Mouse (Mus musculus) CD4-positive helper T cell, adult 2 months (primary cell): ENCODE measurements around the gene Slc12a1.

ENCODE experiments used
- DNase-seq: peaks from one replicate; pipeline ENCODE4 v3.0.0-alpha.2; 2012; ENCODE audit warnings: low read depth, missing footprints, low spot score

Slc12a1 gene

DNA sequence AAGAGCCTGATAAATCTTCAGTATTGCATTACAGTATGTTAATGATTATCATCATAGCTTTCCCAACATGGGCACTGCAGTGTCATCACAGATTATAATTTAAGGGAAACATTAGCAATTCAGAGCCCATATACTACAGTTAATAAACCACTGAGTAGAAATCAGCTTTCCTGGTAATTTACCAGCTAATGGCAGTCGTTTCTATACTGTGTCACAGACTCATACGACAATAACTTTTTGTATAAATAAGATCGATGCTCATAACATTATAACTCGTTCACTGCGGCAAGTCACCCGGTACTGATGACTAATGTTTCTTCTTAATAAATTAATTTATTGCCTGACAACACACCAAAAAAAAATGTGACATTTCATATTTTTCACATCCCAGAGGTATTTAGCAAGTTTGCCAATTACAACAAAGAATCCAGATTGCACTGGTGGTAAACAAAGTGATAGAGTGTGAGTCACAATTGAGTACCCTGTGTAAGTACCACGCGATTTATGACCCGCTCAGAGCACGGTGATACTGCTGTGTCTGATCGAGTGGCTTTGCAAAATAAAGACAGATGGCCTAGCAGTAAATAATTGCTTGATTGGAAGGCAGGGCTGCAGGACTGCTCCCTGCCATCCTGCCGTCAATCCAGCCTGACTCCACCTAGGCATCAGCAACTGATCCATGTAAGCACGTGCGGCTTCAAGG is 56.7 kb downstream of the Slc12a1 start:
- no peak for DNase-seq

DNA sequence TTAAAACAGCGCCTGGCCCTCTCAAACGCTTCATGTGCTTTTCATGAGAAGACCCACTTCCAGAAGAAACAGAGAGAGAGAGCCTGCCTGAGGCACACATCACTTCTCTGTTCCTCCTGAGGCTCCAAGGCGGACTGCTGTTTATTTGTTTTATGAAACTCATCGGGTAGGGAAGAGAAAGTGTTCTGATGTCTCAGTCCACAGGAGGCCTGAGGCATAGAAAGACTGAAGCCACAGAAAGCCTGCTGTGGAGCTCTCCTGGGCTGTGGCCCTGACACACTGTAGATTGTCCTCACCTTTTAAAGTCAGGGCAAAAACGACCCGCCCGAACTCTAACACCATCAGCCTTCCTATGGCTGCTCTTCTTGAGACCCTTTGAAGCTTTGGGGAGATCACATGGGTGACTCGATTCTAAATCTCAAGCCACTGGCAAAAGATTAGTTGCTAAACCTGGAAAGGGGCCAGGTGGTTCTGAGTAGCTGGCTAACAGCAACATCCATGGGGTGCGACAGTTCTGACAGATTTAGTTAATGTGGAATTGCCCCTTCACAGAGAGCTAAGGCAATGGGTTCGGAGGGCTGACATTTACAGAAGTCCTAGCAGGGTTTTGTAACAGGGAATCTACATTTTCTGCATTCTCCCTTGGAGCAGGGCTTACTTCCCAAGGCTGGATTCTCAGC is 59.7 kb downstream of the Slc12a1 start:
- no peak for DNase-seq

- DNase-seq = peak; percentile 52
Observed at GRCm38 (mm10) chr2:125214592-125214991, 62.3 kb downstream of the Slc12a1 start.

- no peak for DNase-seq
Observed at GRCm38 (mm10) chr2:125217286-125217685, 65.0 kb downstream of the Slc12a1 start.

DNA sequence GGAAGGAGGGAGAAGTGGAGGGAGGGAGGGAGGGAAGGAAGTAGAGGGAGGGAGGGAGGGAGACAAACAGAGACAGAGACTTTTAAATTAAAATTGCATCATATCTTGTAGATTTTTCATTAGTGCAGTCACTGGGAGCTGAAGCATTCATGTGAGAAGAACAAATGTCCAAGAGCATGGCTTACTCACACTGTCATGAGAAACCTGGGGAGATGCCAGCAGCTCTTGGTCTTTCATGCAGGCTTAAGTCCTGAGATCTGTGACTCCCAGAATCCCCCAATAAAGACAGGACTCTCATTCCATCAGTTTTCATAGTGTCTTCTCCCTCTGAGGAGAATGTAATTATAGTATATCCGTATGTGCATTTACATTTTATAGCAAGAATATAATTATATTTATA is 66.3 kb downstream of the Slc12a1 start:
- no peak for DNase-seq

- no peak for DNase-seq
Observed at GRCm38 (mm10) chr2:125219268-125219667, 67.0 kb downstream of the Slc12a1 start.

- DNase-seq = no peak
Observed at GRCm38 (mm10) chr2:125221673-125222072, 69.4 kb downstream of the Slc12a1 start.

DNA sequence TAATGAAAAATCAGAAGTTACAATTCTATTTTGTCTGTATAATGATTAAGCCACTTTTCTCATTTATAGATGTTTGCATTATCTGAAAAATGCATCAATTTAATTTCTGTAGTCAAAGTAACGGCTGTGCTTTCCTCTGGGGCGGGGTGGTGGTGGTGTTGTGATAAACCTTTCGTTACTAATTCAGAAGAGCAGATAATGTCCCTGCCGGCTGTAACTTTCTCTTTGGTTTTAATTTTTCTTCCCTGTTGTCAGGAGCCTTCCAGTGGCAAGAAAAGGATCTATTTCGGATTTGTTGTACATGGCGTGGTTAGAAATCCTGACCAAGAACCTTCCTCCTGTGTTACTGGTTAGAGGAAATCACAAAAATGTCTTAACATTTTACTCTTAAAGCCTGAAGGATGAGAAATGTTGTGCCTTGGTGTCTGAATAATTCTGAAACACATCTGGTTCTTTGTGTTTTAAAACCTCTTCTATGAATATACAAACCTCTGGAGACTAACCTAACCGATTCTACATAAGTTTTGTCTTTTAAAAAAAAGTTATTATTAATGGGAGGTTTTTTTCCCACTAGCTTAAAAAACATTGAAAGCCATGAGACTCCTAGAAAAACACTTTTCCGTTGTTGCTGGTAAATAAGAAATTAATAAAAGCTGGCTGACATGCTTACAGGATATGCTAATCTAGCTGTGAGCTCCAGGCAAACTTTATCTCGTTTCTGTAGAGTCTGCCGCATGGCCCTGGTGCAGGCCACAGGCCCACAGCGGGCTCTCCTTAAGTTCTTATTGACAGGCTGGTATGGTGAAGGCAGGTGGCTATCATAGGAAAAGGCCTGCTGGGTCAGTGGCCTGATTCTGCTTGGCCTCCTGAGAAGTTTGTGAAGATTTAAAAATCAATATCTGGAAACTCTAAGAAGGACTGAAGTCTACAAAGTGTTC is 76.4 kb downstream of the Slc12a1 start:
- no peak for DNase-seq

DNA sequence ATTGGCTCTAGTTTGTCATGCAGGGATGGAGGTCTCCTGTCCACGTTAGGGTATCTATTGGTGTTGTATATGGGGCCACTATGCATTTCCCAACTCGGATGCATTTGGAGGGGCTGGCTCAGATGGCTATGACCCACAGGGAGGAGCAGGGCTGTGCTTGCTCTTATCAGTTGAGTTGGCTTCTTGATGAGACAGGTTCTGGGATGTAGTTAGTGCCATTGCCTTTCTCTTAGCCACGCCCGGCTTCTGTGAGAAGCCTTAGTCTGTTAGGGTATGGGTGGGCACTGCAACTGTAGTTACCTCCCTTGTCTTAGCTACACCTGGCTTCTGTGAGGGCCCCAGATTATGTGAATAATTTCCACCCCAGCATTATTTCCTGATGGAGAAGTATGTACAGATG is 79.9 kb downstream of the Slc12a1 start:
- DNase-seq = no peak

DNA sequence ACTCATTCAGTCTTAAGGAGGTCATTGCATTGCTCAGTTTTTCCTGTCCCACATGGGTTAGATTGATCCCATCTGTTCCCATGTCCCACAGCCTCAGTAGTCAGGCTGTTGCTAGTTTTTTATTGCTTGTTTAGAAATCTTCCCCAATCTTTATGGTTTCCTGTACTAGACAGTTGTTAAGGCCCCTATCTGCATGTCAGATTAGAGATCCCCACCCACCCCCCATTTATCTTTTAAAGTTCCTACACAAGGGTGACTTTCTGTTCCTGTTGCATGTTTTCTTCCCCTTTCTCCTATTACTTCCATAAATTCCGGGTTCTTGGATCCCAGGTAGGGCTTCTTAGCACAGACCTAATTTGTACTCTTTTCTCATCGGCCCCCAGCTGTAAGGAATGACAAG is 81.2 kb downstream of the Slc12a1 start:
- DNase-seq = no peak

GRCm38 (mm10) chr2:125234049-125234448 is 81.7 kb downstream of the Slc12a1 start:
- DNase-seq = no peak

DNA sequence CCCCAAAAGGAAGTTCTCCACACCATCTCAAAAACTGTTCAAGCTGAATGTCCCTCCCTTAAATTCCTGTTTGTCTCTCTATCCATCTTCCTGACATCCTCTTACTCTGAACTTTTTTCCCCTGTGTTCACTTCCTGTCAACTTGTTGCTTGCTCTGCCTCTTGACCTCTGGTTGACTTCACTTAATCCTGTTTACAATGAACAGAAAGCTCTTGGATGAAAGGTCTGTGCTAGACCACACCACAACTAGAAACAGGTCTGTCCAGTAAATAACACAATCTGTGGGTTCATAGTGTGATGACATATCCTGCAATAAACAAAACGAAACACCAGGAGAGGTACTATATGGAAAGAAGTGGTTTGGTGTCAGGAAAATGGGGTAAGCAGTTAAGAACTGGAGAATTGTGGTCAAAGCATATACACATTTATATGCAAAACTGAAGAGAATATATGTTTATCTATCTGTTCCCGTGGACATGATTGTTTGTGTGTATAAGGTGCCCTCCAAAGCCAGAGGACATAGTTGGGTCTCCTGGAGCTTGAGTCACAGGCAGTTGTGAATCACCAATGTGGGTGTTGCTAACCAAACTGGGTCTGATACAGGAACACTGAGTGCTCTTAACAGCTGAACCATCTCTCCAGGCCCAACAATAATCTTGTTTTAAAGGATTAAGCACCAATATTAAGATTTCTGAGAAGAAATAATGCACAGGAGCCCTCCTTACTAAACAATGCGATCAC is 93.4 kb downstream of the Slc12a1 start:
- DNase-seq = no peak

- peak; percentile 33 for DNase-seq
Observed at GRCm38 (mm10) chr2:125246669-125247068, 94.4 kb downstream of the Slc12a1 start.

DNA sequence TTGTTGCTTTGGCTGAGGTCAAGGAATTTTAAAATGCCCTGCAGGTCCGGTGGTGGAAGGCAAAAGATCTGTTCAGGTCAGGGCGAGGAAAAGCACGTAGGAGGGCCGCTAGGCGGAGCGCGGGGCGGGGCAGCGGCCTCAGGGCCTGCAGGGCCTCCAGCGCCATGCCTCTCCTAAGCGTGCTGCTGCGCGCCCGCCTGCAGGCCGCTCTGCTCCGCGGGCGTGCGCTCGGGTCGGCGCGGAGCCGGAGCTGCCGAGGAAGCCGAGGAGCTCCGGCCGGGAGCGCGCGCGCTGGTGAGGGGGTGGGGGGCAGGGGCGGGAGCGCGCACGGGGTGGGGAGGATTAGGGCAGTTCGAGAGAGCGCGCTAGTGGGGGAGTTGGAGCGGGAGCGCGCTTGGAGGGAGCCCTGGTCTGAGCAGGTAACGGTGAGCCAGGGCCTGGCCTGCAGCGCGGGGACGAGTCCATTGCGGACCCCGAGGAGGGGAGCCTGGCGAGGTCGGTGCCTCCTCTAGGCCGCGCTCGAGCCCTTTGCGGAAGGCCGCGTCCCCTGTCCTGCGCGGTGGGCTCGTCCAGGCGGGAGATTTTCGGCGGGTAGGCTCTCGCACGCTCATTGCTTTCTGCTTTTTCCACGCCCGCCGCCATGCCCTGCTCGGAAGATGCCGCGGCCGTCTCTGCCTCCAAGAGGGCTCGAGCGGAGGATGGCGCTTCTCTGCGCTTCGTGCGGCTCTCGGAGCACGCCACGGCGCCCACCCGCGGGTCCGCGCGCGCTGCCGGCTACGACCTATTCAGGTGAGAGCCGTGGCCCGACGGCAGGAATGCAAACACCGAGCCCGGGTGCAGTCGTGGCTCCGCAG is 95.0 kb downstream of the Slc12a1 start, which contains the start of gene Dut:
TSS of gene Dut (plus strand) at position 83 of the 854 bp plus-strand sequence.
- peak; percentile 99 for DNase-seq

DNA sequence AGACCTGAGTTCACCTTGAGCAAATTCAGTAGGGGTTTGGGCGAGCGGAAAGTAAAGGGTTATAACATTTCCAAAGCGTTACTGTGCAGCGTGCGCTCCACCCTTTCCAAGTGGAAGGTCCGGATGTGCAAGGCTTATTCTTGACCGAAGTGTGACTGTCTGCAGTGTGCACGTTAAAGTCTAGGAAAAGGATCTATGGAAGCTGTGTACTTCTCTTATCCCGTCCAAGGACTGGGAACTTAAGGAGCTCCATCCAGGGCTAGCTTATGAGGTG is 95.6 kb downstream of the Slc12a1 start:
- DNase-seq = no peak

DNA sequence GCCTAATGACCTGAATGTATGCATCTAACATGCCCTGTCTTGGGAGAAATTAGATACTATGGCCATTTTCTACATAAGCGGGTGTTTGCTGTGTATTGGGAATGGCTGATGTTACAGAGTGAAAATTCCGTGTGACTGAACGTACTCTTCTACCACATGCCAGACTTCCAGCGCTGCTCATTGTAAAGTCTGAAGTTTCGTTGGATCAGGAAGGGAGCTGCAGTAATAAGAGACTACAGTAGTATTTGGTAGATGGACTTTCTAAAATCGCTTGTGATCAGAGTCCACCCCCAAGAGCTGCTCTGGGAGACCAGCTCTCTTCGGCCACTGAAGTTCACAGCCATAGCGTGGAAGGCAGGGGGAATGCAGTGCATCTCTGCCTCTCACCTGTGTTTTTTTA is 96.0 kb downstream of the Slc12a1 start:
- no peak for DNase-seq

- no peak for DNase-seq
Observed at GRCm38 (mm10) chr2:125249339-125249738, 97.0 kb downstream of the Slc12a1 start.

GRCm38 (mm10) chr2:125249874-125250273 is 97.6 kb downstream of the Slc12a1 start:
- DNase-seq = peak; percentile 41

GRCm38 (mm10) chr2:125251781-125252180 is 99.5 kb downstream of the Slc12a1 start:
- peak; percentile 40 for DNase-seq

DNA sequence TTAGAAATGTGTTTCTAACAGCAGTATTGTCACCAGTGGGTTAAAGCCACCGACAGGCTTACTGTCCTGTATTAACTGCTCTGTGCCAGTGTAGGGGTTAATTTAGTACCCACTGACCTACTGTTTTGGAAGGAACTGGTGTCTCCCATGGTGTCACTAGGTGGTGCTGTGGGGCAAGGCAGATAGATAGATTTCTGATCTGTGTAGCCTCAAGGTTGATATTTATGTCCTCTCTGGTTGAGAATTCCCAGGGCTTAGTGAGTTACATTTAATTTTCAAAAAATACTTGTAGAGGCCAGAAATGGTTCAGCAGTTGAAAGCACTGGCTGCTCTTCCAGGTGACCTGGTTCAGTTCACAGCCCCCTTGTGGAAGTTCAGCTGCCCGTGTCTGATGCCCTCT is 100.0 kb downstream of the Slc12a1 start:
- DNase-seq = peak; percentile 58

DNA sequence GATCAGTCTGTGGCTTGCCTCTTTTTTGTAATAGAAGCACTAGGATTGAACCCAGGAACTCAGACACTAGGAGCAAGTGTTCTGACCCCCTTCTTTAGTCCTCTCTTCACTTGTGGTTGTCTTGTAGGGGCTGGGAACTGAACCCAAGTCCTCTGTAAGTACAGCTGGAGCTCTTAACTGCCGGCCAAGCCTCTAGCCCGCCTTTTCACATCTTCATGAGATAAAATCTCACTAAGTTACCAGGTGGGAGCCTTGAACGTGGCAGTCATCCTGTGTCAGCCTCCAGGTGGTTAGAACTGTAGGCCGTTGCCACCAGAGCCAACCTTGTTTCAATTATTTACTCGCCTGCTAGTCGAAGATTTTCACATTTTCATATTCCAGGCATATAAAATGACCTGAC is 101.4 kb downstream of the Slc12a1 start:
- no peak for DNase-seq
